Comparison of ENCODE assay signal across 9 mouse cellular contexts in genomic region chr5:114139175-114139574, GRCm38 (mm10). TPM values are rescaled to one million over a fixed set of nuclear protein-coding genes. Genes with fewer than 3 reads are reported as not detected.
A peak's percentile ranks its signal among the peaks of the same experiment; 100 is the strongest.
DNase-seq lines count a peak whose midpoint lies in the region; ATAC-seq and TF ChIP-seq lines count a peak whose summit lies in the region.
"Had no signal": no experiment of that assay in that cellular context is flagged by ENCODE, and none has a peak within 500 bp of the region (broad histone marks: within the 10 kb centered on the region; RNA-seq: fewer than 3 reads in every experiment).

No protein-coding gene starts in this region.

- DNase-seq in adrenal gland, adult 2 months, result peak; percentile 92
- DNase-seq in cerebellum, adult 9-11 months, result peak; percentile 64
- DNase-seq in gastrocnemius, postnatal 36 days, result peak; percentile 45 to 62
- peak; percentile 96 for DNase-seq in hindbrain, postnatal 0 days (ENCODE audit: low spot score)
- peak; percentile 67 to 73 for DNase-seq in layer of hippocampus, postnatal 36 days
- peak; percentile 32 for DNase-seq in mesoderm, embryonic 11.5 days (ENCODE audit: low read depth, low spot score)
- DNase-seq in thymus, postnatal 36 days, result no peak

- peak; percentile 93 for ATAC-seq in hindbrain, postnatal 0 days
- peak; percentile 31; the same call in 1 of the 2 replicates for ATAC-seq in stomach, embryonic 14.5 days (ENCODE audit: insufficient number of reproducible peaks, insufficient read depth, low FRiP score, low read depth)

- WGBS in hindbrain, postnatal 0 days, result 13% methylated on average over 9 of the region's 9 CpGs
- 55% methylated on average over 9 of the region's 9 CpGs for WGBS in stomach, embryonic 14.5 days

- peak overlapping the region; percentile 87 for H3K27ac ChIP-seq in hindbrain, postnatal 0 days
- H3K27ac ChIP-seq in stomach, embryonic 14.5 days (ENCODE audit: low read length), result peak overlapping the region; percentile 75; the same call in 1 of the 2 replicates
- H3K27ac ChIP-seq: macrophage had no signal

- no peak for TF ChIP-seq CTCF in hindbrain, postnatal 0 days (IDR thresholded peaks at IDR 0.05; ENCODE audit: low read depth)

- H3K4me1 ChIP-seq in hindbrain, postnatal 0 days (ENCODE audit: insufficient read depth, low read length), result peaks cover 4% of the 10 kb centered on the region
- H3K4me1 ChIP-seq in stomach, embryonic 14.5 days (ENCODE audit: control insufficient read depth, insufficient read depth, low read length), result peaks cover 20% of the 10 kb centered on the region; the same call in 1 of the 2 replicates

- intact Hi-C loops in gastrocnemius, postnatal 36 days (cut with DNase I), result no loop called here

- H3K9ac ChIP-seq in hindbrain, postnatal 0 days (replicated peaks; ENCODE audit: low read length), result 0 out of 2 replicates have a peak overlapping the region, but pooled peaks have one; percentile 4
- no peak overlapping the region for H3K9ac ChIP-seq in stomach, embryonic 14.5 days (replicated peaks; ENCODE audit: low read depth, low read length)

- H3K27me3 ChIP-seq in hindbrain, postnatal 0 days (ENCODE audit: insufficient read depth, low read length), result no peaks in the 10 kb centered on the region
- H3K27me3 ChIP-seq in stomach, embryonic 14.5 days (ENCODE audit: control insufficient read depth, insufficient read depth, low read length), result no peaks in the 10 kb centered on the region

- no peaks in the 10 kb centered on the region for H3K36me3 ChIP-seq in hindbrain, postnatal 0 days (ENCODE audit: insufficient read depth, low read length)
- peaks cover 6% of the 10 kb centered on the region; the same call in 1 of the 2 replicates for H3K36me3 ChIP-seq in stomach, embryonic 14.5 days (ENCODE audit: control insufficient read depth, insufficient read depth, low read length)

- H3K4me3 ChIP-seq in hindbrain, postnatal 0 days (ENCODE audit: low read length), result no peak overlapping the region
- H3K4me3 ChIP-seq in stomach, embryonic 14.5 days (ENCODE audit: low read depth, low read length), result no peak overlapping the region

- H3K9me3 ChIP-seq in hindbrain, postnatal 0 days (ENCODE audit: low read length), result no peaks in the 10 kb centered on the region
- H3K9me3 ChIP-seq in stomach, embryonic 14.5 days (ENCODE audit: control insufficient read depth, low read depth, low read length), result no peaks in the 10 kb centered on the region

- H3K4me2 ChIP-seq in hindbrain, postnatal 0 days (ENCODE audit: low read depth, low read length), result peak overlapping the region; percentile 34
- H3K4me2 ChIP-seq in stomach, embryonic 14.5 days (replicated peaks; ENCODE audit: low read depth, low read length), result no peak overlapping the region

RNA-seq across cellular contexts. Expression of gene Acacb, which starts 7.2 kb away (rescaled TPM):
- 100 to 1,000 TPM; 119 to 132 TPM for total RNA-seq in adrenal gland, adult 2 months (2021)
- polyA plus RNA-seq in adrenal gland, adult 2 months (2012; rRNA removed), result 81.3 and 102 TPM in 2 replicates
- 100 to 1,000 TPM; 138 to 166 TPM for total RNA-seq in gastrocnemius, postnatal 36 days (2021)
- total RNA-seq in hindbrain, postnatal 0 days (2014; rRNA removed), result 3.4 and 7.0 TPM in 2 replicates
- polyA plus RNA-seq in hindbrain, postnatal 0 days (2015; fragmentation: Nextera tagmentation; extraction: Ambion mirVana), result 5.1 and 6.1 TPM in 2 replicates
- total RNA-seq in layer of hippocampus, postnatal 36 days (2021), result 1 to 10 TPM; 4.8 to 6.5 TPM
- 2.5 and 3.3 TPM in 2 replicates for polyA plus RNA-seq in stomach, embryonic 14.5 days (2014; fragmentation: Nextera tagmentation; extraction: Ambion mirVana)

RNA-seq across cellular contexts. Expression of gene Ung, which starts 9.0 kb away (rescaled TPM):
- 1 to 10 TPM; 4.7 to 5.7 TPM for total RNA-seq in adrenal gland, adult 2 months (2021)
- polyA plus RNA-seq in adrenal gland, adult 2 months (2012; rRNA removed), result 4.3 and 4.9 TPM in 2 replicates
- 10 to 100 TPM in 1 of 2 experiments, 1 to 10 TPM in 1; 9.7 to 13.2 TPM for total RNA-seq in gastrocnemius, postnatal 36 days (2021)
- total RNA-seq in hindbrain, postnatal 0 days (2014; rRNA removed), result 13.8 and 15.5 TPM in 2 replicates
- polyA plus RNA-seq in hindbrain, postnatal 0 days (2015; fragmentation: Nextera tagmentation; extraction: Ambion mirVana), result 13.8 and 14.0 TPM in 2 replicates
- 1 to 10 TPM; 2.0 to 3.6 TPM for total RNA-seq in layer of hippocampus, postnatal 36 days (2021)
- polyA plus RNA-seq in stomach, embryonic 14.5 days (2014; fragmentation: Nextera tagmentation; extraction: Ambion mirVana), result 24.1 and 28.8 TPM in 2 replicates

RNA-seq across cellular contexts. Expression of gene Alkbh2, which starts 11.2 kb away (rescaled TPM):
- 1 to 10 TPM; 6.0 to 9.3 TPM for total RNA-seq in adrenal gland, adult 2 months (2021)
- 10.1 and 15.2 TPM in 2 replicates for polyA plus RNA-seq in adrenal gland, adult 2 months (2012; rRNA removed)
- under 1 TPM; 0.59 to 0.69 TPM for total RNA-seq in gastrocnemius, postnatal 36 days (2021)
- 3.1 and 9.5 TPM in 2 replicates for total RNA-seq in hindbrain, postnatal 0 days (2014; rRNA removed)
- 7.6 and 8.0 TPM in 2 replicates for polyA plus RNA-seq in hindbrain, postnatal 0 days (2015; fragmentation: Nextera tagmentation; extraction: Ambion mirVana)
- total RNA-seq in layer of hippocampus, postnatal 36 days (2021), result 1 to 10 TPM; 5.8 to 5.9 TPM
- polyA plus RNA-seq in stomach, embryonic 14.5 days (2014; fragmentation: Nextera tagmentation; extraction: Ambion mirVana), result 9.6 and 10.0 TPM in 2 replicates

RNA-seq across cellular contexts. Expression of gene Svop, which starts 47.8 kb away (rescaled TPM):
- total RNA-seq in adrenal gland, adult 2 months (2021), result 1 to 10 TPM; 1.6 to 4.0 TPM
- polyA plus RNA-seq in adrenal gland, adult 2 months (2012; rRNA removed), result 1.5 and 1.9 TPM in 2 replicates
- not detected for total RNA-seq in gastrocnemius, postnatal 36 days (2021)
- 159 and 173 TPM in 2 replicates for total RNA-seq in hindbrain, postnatal 0 days (2014; rRNA removed)
- polyA plus RNA-seq in hindbrain, postnatal 0 days (2015; fragmentation: Nextera tagmentation; extraction: Ambion mirVana), result 73.8 and 81.3 TPM in 2 replicates
- total RNA-seq in layer of hippocampus, postnatal 36 days (2021), result 100 to 1,000 TPM; 170 to 175 TPM
- 2.9 and 3.0 TPM in 2 replicates for polyA plus RNA-seq in stomach, embryonic 14.5 days (2014; fragmentation: Nextera tagmentation; extraction: Ambion mirVana)
- polyA plus RNA-seq: macrophage had no signal

Comparison
In these comparisons a context has a peak if more than half of its experiments do, and no peak if none do; other contexts are left out.
1. DNase-seq: peak in adrenal gland, adult 2 months (single experiment), cerebellum, adult 9-11 months (single experiment), gastrocnemius, postnatal 36 days (2 of 2), hindbrain, postnatal 0 days (single experiment), layer of hippocampus, postnatal 36 days (2 of 2) and mesoderm, embryonic 11.5 days (single experiment); none in thymus, postnatal 36 days (0 of 2).
2. RNA of gene Acacb, which starts 7.2 kb away (total RNA-seq): 138 to 166 TPM in gastrocnemius, postnatal 36 days and 119 to 132 TPM in adrenal gland, adult 2 months; 3.4 to 7.0 TPM in hindbrain, postnatal 0 days and 4.8 to 6.5 TPM in layer of hippocampus, postnatal 36 days; every median in the first group is over 10 times any median in the second.